Mouse (Mus musculus): Measurements from ENCODE around the gene Cdh3. TPM values are rescaled to one million over a fixed set of nuclear protein-coding genes. Genes with fewer than 3 reads are reported as not detected.

Cdh3 gene
- polyA plus RNA-seq, 1 experiment from 2014 or later, result 21.1 TPM

GRCm38 (mm10) chr8:106518763-106519162 is 8.1 kb downstream of the Cdh3 start:
- Histone ChIP-seq H3K36me3 (ENCODE audit: control insufficient read depth, insufficient read depth, low read length) (no peaks in the 10 kb centered on the region), H3K4me1 (ENCODE audit: control insufficient read depth, insufficient read depth, low read length) (peaks cover 22% of the 10 kb centered on the region), H3K9ac (ENCODE audit: low read depth, low read length) (no peak overlapping the region), H3K27me3 (ENCODE audit: control insufficient read depth, insufficient read depth, low read length) (no peaks in the 10 kb centered on the region), H3K9me3 (ENCODE audit: control insufficient read depth, low read length) (no peaks in the 10 kb centered on the region), H3K27ac (ENCODE audit: low read depth, low read length) (no peak overlapping the region), H3K4me2 (replicated peaks; ENCODE audit: low read depth, low read length) (no peak overlapping the region), H3K4me3 (ENCODE audit: low read length) (no peak overlapping the region)
- no peak for ATAC-seq (ENCODE audit: low FRiP score, low TSS enrichment)
- WGBS, result 17% methylated on average over 3 of the region's 3 CpGs

- 91% methylated on average over 7 of the region's 7 CpGs for WGBS
- Histone ChIP-seq H3K9me3 (ENCODE audit: control insufficient read depth, low read length) (no peaks in the 10 kb centered on the region), H3K36me3 (ENCODE audit: control insufficient read depth, insufficient read depth, low read length) (no peaks in the 10 kb centered on the region), H3K4me2 (replicated peaks; ENCODE audit: low read depth, low read length) (no peak overlapping the region), H3K9ac (ENCODE audit: low read depth, low read length) (no peak overlapping the region), H3K4me1 (ENCODE audit: control insufficient read depth, insufficient read depth, low read length) (peaks cover 22% of the 10 kb centered on the region), H3K27ac (ENCODE audit: low read depth, low read length) (no peak overlapping the region), H3K4me3 (ENCODE audit: low read length) (no peak overlapping the region), H3K27me3 (ENCODE audit: control insufficient read depth, insufficient read depth, low read length) (no peaks in the 10 kb centered on the region)
- ATAC-seq (ENCODE audit: low FRiP score, low TSS enrichment), result no peak
Observed at GRCm38 (mm10) chr8:106520578-106520977, 9.9 kb downstream of the Cdh3 start.

GRCm38 (mm10) chr8:106521845-106522244 is 11.2 kb downstream of the Cdh3 start:
- no peak; the same call in 1 of the 2 replicates for ATAC-seq (ENCODE audit: low FRiP score, low TSS enrichment)

GRCm38 (mm10) chr8:106526725-106527124 is 16.0 kb downstream of the Cdh3 start:
- Histone ChIP-seq H3K36me3 (ENCODE audit: control insufficient read depth, insufficient read depth, low read length) (no peaks in the 10 kb centered on the region), H3K27me3 (ENCODE audit: control insufficient read depth, insufficient read depth, low read length) (no peaks in the 10 kb centered on the region), H3K9me3 (ENCODE audit: control insufficient read depth, low read length) (no peaks in the 10 kb centered on the region; the same call in 1 of the 2 replicates), H3K27ac (ENCODE audit: low read depth, low read length) (no peak overlapping the region), H3K4me3 (ENCODE audit: low read length) (no peak overlapping the region), H3K4me2 (replicated peaks; ENCODE audit: low read depth, low read length) (no peak overlapping the region), H3K9ac (ENCODE audit: low read depth, low read length) (no peak overlapping the region), H3K4me1 (ENCODE audit: control insufficient read depth, insufficient read depth, low read length) (0 out of 2 replicates have a peak, but pooled peaks cover 2% of the 10 kb centered on the region)
- ATAC-seq (ENCODE audit: low FRiP score, low TSS enrichment), result no peak
- 58% methylated on average over 6 of the region's 6 CpGs for WGBS

More at GRCm38 (mm10) chr8:106521845-106522244, 11.2 kb downstream of the Cdh3 start:
- Histone ChIP-seq H3K9me3 (ENCODE audit: control insufficient read depth, low read length) (no peaks in the 10 kb centered on the region), H3K4me2 (replicated peaks; ENCODE audit: low read depth, low read length) (no peak overlapping the region), H3K4me3 (ENCODE audit: low read length) (no peak overlapping the region), H3K27me3 (ENCODE audit: control insufficient read depth, insufficient read depth, low read length) (no peaks in the 10 kb centered on the region), H3K4me1 (ENCODE audit: control insufficient read depth, insufficient read depth, low read length) (peaks cover 19% of the 10 kb centered on the region; the same call in 1 of the 2 replicates), H3K27ac (ENCODE audit: low read depth, low read length) (peak overlapping the region; percentile 71; the same call in 1 of the 2 replicates), H3K9ac (ENCODE audit: low read depth, low read length) (no peak overlapping the region), H3K36me3 (ENCODE audit: control insufficient read depth, insufficient read depth, low read length) (no peaks in the 10 kb centered on the region)
- WGBS, result 42% methylated on average over 9 of the region's 9 CpGs

GRCm38 (mm10) chr8:106527241-106528036 is 16.7 kb downstream of the Cdh3 start:
- H3K4me1 ChIP-seq (ENCODE audit: control insufficient read depth, insufficient read depth, low read length), result 0 out of 2 replicates have a peak, but pooled peaks cover 2% of the 10 kb centered on the region
- ATAC-seq (ENCODE audit: low FRiP score, low TSS enrichment), result no peak
- H3K27me3 ChIP-seq (ENCODE audit: control insufficient read depth, insufficient read depth, low read length), result no peaks in the 10 kb centered on the region
- no peak overlapping the region for H3K9ac ChIP-seq (ENCODE audit: low read depth, low read length)
- WGBS, result 86% methylated on average over 9 of the region's 9 CpGs
- no peak overlapping the region for H3K4me3 ChIP-seq (ENCODE audit: low read length)
- no peaks in the 10 kb centered on the region for H3K36me3 ChIP-seq (ENCODE audit: control insufficient read depth, insufficient read depth, low read length)
- H3K27ac ChIP-seq (ENCODE audit: low read depth, low read length), result no peak overlapping the region
- H3K4me2 ChIP-seq (replicated peaks; ENCODE audit: low read depth, low read length), result no peak overlapping the region
- no peaks in the 10 kb centered on the region; the same call in 1 of the 2 replicates for H3K9me3 ChIP-seq (ENCODE audit: control insufficient read depth, low read length)

- H3K36me3 ChIP-seq (ENCODE audit: control insufficient read depth, insufficient read depth, low read length), result no peaks in the 10 kb centered on the region
- no peak overlapping the region for H3K9ac ChIP-seq (ENCODE audit: low read depth, low read length)
- H3K4me3 ChIP-seq (ENCODE audit: low read length), result no peak overlapping the region
- H3K9me3 ChIP-seq (ENCODE audit: control insufficient read depth, low read length), result no peaks in the 10 kb centered on the region; the same call in 1 of the 2 replicates
- H3K27ac ChIP-seq (ENCODE audit: low read depth, low read length), result no peak overlapping the region
- no peaks in the 10 kb centered on the region for H3K4me1 ChIP-seq (ENCODE audit: control insufficient read depth, insufficient read depth, low read length)
- no peak for ATAC-seq (ENCODE audit: low FRiP score, low TSS enrichment)
- H3K4me2 ChIP-seq (replicated peaks; ENCODE audit: low read depth, low read length), result no peak overlapping the region
- no peaks in the 10 kb centered on the region for H3K27me3 ChIP-seq (ENCODE audit: control insufficient read depth, insufficient read depth, low read length)
- 72% methylated on average over 9 of the region's 9 CpGs for WGBS
Observed at GRCm38 (mm10) chr8:106528596-106529249, 18.0 kb downstream of the Cdh3 start.

GRCm38 (mm10) chr8:106529885-106530482 is 19.3 kb downstream of the Cdh3 start:
- no peak overlapping the region for H3K4me2 ChIP-seq (replicated peaks; ENCODE audit: low read depth, low read length)
- no peaks in the 10 kb centered on the region; the same call in 1 of the 2 replicates for H3K9me3 ChIP-seq (ENCODE audit: control insufficient read depth, low read length)
- WGBS, result 93% methylated on average over 10 of the region's 10 CpGs
- ATAC-seq (ENCODE audit: low FRiP score, low TSS enrichment), result no peak
- no peaks in the 10 kb centered on the region for H3K36me3 ChIP-seq (ENCODE audit: control insufficient read depth, insufficient read depth, low read length)
- no peak overlapping the region for H3K9ac ChIP-seq (ENCODE audit: low read depth, low read length)
- no peak overlapping the region for H3K27ac ChIP-seq (ENCODE audit: low read depth, low read length)
- no peaks in the 10 kb centered on the region for H3K4me1 ChIP-seq (ENCODE audit: control insufficient read depth, insufficient read depth, low read length)
- H3K4me3 ChIP-seq (ENCODE audit: low read length), result no peak overlapping the region
- H3K27me3 ChIP-seq (ENCODE audit: control insufficient read depth, insufficient read depth, low read length), result no peaks in the 10 kb centered on the region

- Histone ChIP-seq H3K4me3 (ENCODE audit: low read length) (no peak overlapping the region), H3K4me1 (ENCODE audit: control insufficient read depth, insufficient read depth, low read length) (no peaks in the 10 kb centered on the region), H3K9me3 (ENCODE audit: control insufficient read depth, low read length) (no peaks in the 10 kb centered on the region; the same call in 1 of the 2 replicates), H3K27me3 (ENCODE audit: control insufficient read depth, insufficient read depth, low read length) (no peaks in the 10 kb centered on the region), H3K27ac (ENCODE audit: low read depth, low read length) (no peak overlapping the region), H3K36me3 (ENCODE audit: control insufficient read depth, insufficient read depth, low read length) (no peaks in the 10 kb centered on the region), H3K9ac (ENCODE audit: low read depth, low read length) (no peak overlapping the region), H3K4me2 (replicated peaks; ENCODE audit: low read depth, low read length) (no peak overlapping the region)
- ATAC-seq (ENCODE audit: low FRiP score, low TSS enrichment), result no peak
- WGBS, result 74% methylated on average over 4 of the region's 4 CpGs
Observed at GRCm38 (mm10) chr8:106530566-106530965, 19.9 kb downstream of the Cdh3 start.

All from kidney, embryonic 14.5 days (tissue).